Mouse (Mus musculus) forebrain, postnatal 0 days (tissue): Measurements from ENCODE around the gene Gm5089. TPM values are rescaled to one million over a fixed set of nuclear protein-coding genes. Genes with fewer than 3 reads are reported as not detected.

Experiments used
- ATAC-seq: fragments of 200-750 bp; cut with Nextera tagmentation; 2 replicates; pipeline ENCODE4 v1.8.0; 2017; ENCODE audit warnings: mild to moderate bottlenecking, moderate library complexity
- DNase-seq: peaks from one replicate; pipeline ENCODE4 v3.0.0-alpha.2; 2015
- H3K27ac ChIP-seq: fragments of 300-500 bp; sonication (generic); 2 replicates; pipeline ENCODE4 v1.5.1; 2014; ENCODE audit warnings: low read depth, mild to moderate bottlenecking, antibody characterized with exemption, low read length, moderate library complexity, mixed read lengths
- H3K27me3 ChIP-seq: fragments of 300-500 bp; sonication (generic); 2 replicates; pipeline ENCODE4 v1.6.1; 2014; ENCODE audit warnings: mild to moderate bottlenecking, low read length, mixed read lengths; ENCODE audit not compliant: insufficient read depth
- H3K36me3 ChIP-seq: fragments of 300-500 bp; sonication (generic); 2 replicates; pipeline ENCODE4 v1.6.1; 2014; ENCODE audit warnings: mild to moderate bottlenecking, moderate library complexity; ENCODE audit not compliant: insufficient read depth
- H3K4me1 ChIP-seq: fragments of 300-500 bp; sonication (generic); 2 replicates; pipeline ENCODE4 v1.6.1; 2014; ENCODE audit warnings: antibody characterized with exemption; ENCODE audit not compliant: insufficient read depth
- H3K4me2 ChIP-seq: fragments of 300-500 bp; sonication (generic); 2 replicates; pipeline ENCODE4 v1.6.1; 2014; ENCODE audit warnings: low read depth, mild to moderate bottlenecking, moderate library complexity
- H3K4me3 ChIP-seq: fragments of 300-500 bp; sonication (generic); 2 replicates; pipeline ENCODE4 v1.5.1; 2014; ENCODE audit warnings: low read depth, low read length, mixed read lengths
- H3K9ac ChIP-seq: fragments of 300-500 bp; sonication (generic); 2 replicates; pipeline ENCODE4 v1.6.1; 2014; ENCODE audit warnings: mild to moderate bottlenecking
- H3K9me3 ChIP-seq: fragments of 300-500 bp; sonication (generic); 2 replicates; pipeline ENCODE4 v1.6.1; 2016; ENCODE audit warnings: low read length
- CTCF ChIP-seq: sonication (generic); IDR thresholded peaks from 2 replicates; pipeline ENCODE4 v1.5.1; 2016; ENCODE audit warnings: antibody characterized with exemption, control low read depth, low read depth
- WGBS: fragments of 180-500 bp; shearing (Covaris S2); extraction: QIAGEN DNeasy Blood & Tissue Kit; methylation state at CpG from one replicate; pipeline ENCODE4 v1.1.7; 2014; 5-methylcytosine and 5-hydroxymethylcytosine counted together
- polyA plus RNA-seq: library from polyadenylated mRNA; unstranded; fragments of >200 nt; fragmentation: Nextera tagmentation; extraction: Ambion mirVana; gene quantifications from 2 replicates; pipeline ENCODE4 v1.2.1, GENCODE M21; 2015
- total RNA-seq: library from RNA; depleted of rRNA; stranded (reverse); fragments of >200 nt; gene quantifications from 2 replicates; pipeline ENCODE4 v1.2.3, GENCODE M21; 2014

Gene Gm5089
- total and polyA plus RNA-seq, 2 experiments from 2014 or later: 0.12 to 0.33 TPM

DNA sequence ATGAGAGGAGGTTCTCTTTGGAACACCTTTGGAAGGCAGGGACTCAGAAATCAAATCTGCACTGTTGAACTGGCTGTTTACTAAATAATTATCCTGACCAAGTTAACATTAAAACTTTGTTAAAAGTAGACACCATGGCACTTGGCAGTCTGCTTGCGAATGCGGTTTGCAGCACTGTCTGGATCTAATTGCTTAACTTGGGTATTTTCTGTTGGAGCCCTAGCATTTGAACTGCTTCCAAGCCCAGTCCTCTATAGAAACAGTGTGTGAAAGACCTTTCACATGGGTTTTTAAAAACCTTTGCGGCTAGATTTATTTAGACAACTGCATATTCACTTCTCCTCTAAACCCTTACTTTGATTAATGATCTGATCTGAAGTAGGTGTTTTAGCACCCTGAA lies 26.5 kb downstream of the Gm5089 start:
- ATAC-seq (no peak), DNase-seq (no peak)
- Histone ChIP-seq H3K9ac (no peak overlapping the region), H3K4me3 (no peak overlapping the region), H3K27me3 (no peaks in the 10 kb centered on the region), H3K4me2 (no peak overlapping the region), H3K4me1 (no peaks in the 10 kb centered on the region), H3K27ac (no peak overlapping the region), H3K9me3 (no peaks in the 10 kb centered on the region), H3K36me3 (no peaks in the 10 kb centered on the region)
- TF ChIP-seq CTCF: no peak
- 36% methylated on average over 3 of the region's 3 CpGs for WGBS

GRCm38 (mm10) chr14:122416166-122416771 lies 34.6 kb downstream of the Gm5089 start:
- H3K27ac ChIP-seq: 0 out of 2 replicates have a peak overlapping the region, but pooled peaks have one; percentile 29

DNA sequence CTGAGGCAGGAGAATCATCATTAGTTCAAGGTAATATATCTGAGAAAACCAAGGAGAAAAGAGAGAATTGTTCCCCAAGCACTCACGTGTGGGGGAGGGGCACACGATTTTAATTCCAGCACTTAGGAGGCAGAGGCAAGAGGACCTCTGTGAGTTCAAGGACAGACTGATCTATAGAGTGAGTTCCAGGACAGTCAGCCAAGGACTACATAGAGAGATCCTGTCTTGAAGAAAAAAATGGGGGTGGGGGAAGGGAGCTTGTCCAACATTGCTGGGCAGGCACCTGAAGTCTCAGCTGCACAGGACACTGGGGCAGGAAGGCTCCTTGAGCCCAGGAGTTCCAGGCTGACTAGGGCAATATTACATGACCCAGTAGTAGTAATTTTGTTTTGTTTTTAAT lies 36.1 kb downstream of the Gm5089 start:
- H3K4me1 ChIP-seq: no peaks in the 10 kb centered on the region
- no peak for ATAC-seq

More at GRCm38 (mm10) chr14:122416166-122416771, 34.6 kb downstream of the Gm5089 start:
- Histone ChIP-seq H3K4me1 (no peaks in the 10 kb centered on the region), H3K9me3 (no peaks in the 10 kb centered on the region), H3K4me3 (no peak overlapping the region), H3K9ac (no peak overlapping the region), H3K4me2 (no peak overlapping the region), H3K27me3 (no peaks in the 10 kb centered on the region), H3K36me3 (no peaks in the 10 kb centered on the region)
- no peak for DNase-seq
- no peak for TF ChIP-seq CTCF
- WGBS: 17% methylated on average over 4 of the region's 4 CpGs
- ATAC-seq: no peak

GRCm38 (mm10) chr14:122413542-122413928 lies 37.4 kb downstream of the Gm5089 start:
- Histone ChIP-seq H3K27me3 (no peaks in the 10 kb centered on the region; the same call in 1 of the 2 replicates), H3K9ac (no peak overlapping the region), H3K4me3 (no peak overlapping the region), H3K4me2 (no peak overlapping the region), H3K27ac (no peak overlapping the region), H3K36me3 (no peaks in the 10 kb centered on the region), H3K4me1 (no peaks in the 10 kb centered on the region), H3K9me3 (no peaks in the 10 kb centered on the region)
- WGBS: 85% methylated on average over 2 of the region's 2 CpGs
- TF ChIP-seq CTCF: no peak
- no peak for DNase-seq
- no peak for ATAC-seq

More for the DNA sequence above, 36.1 kb downstream of the Gm5089 start:
- Histone ChIP-seq H3K4me3 (no peak overlapping the region), H3K4me2 (no peak overlapping the region), H3K27me3 (no peaks in the 10 kb centered on the region), H3K36me3 (no peaks in the 10 kb centered on the region), H3K27ac (no peak overlapping the region), H3K9ac (no peak overlapping the region), H3K9me3 (no peaks in the 10 kb centered on the region)
- no peak for TF ChIP-seq CTCF
- WGBS: 93% methylated on average over 2 of the region's 2 CpGs
- DNase-seq: no peak

DNA sequence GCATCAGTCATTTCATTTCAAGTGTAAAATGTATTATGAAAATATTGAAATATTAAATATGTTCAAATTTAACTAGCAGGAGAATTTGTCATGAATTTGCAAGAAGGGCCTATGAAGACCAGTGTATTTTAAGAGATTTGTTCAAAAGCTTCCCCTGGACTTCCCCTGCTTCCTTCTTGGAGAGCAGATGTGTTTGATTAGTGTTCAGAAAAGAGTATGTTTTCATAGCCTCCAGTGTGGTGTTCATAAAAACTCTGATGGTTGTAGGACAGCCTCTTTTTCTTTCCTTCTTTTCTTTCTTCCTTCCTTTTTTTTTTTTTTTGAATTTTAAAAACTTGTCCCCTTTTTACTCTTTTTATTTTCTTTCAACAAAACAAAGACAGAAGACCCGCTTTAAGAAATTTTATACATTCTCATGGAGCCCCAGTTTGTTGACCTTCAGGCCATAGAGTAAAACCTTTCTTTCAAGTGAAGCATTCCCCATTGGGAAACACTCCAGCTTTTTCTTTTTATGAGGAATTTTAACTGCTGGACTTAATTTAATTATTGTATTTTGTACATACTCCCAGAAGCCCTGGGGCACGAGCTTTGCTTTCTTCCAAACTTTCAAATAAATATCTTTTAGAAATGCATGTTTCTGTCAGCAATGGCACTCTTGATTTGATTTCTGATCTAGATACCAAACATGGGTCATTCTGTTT lies 37.9 kb downstream of the Gm5089 start:
- Histone ChIP-seq H3K9ac (no peak overlapping the region), H3K9me3 (no peaks in the 10 kb centered on the region), H3K4me1 (no peaks in the 10 kb centered on the region), H3K27me3 (no peaks in the 10 kb centered on the region; the same call in 1 of the 2 replicates), H3K36me3 (no peaks in the 10 kb centered on the region), H3K4me3 (no peak overlapping the region), H3K27ac (no peak overlapping the region), H3K4me2 (no peak overlapping the region)
- TF ChIP-seq CTCF: no peak
- no peak for ATAC-seq
- DNase-seq: no peak
- 66% methylated on average over 2 of the region's 2 CpGs for WGBS

DNA sequence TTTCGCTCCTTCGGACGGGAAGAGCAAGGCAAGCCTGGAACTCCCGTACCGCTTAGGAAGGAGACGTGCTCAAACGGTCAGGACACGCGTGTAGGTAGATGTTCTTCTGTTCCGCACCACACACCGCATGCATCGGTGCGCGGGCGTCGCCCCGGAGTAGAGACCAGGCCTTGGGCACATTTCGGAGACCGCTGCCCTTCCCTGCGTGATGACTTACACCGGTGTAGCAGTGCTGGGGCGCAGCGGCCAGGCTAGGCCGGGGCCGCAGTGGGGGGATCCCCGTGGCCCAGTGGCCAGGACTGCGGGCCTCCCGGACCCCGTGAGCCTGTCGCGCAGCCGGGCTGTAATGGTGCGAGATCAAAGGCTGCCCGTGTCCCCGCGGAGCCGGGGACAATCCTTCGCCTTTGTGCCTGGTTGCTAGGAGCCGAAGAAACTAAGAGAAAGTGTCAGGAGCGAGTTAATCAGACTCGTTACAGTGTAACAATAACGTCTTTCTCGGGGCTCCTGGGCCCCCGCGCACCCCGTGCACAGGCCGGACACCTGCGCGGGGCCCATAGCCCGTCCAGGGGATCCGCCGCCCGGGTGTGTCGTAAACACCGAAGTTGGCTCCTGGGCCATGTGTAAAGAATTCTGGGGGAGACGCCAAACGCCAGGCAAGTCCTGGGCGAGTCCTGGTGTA lies 44.2 kb downstream of the Gm5089 start:
- H3K4me3 ChIP-seq: peak overlapping the region; percentile 23
- DNase-seq: peak; percentile 54
- ATAC-seq: peak; percentile 78
- no peak for TF ChIP-seq CTCF
- H3K36me3 ChIP-seq: no peaks in the 10 kb centered on the region
- H3K4me1 ChIP-seq: 0 out of 2 replicates have a peak, but pooled peaks cover 8% of the 10 kb centered on the region
- H3K27ac ChIP-seq: peak overlapping the region; percentile 35; the same call in 1 of the 2 replicates
- H3K9ac ChIP-seq: peak overlapping the region; percentile 36
- H3K27me3 ChIP-seq: peaks cover 35% of the 10 kb centered on the region
- H3K4me2 ChIP-seq: peak overlapping the region; percentile 53
- H3K9me3 ChIP-seq: no peaks in the 10 kb centered on the region
- WGBS: 4% methylated on average over 58 of the region's 58 CpGs
